Mouse (Mus musculus): ENCODE results near the gene Tmem161a. TPM values are rescaled to one million over a fixed set of nuclear protein-coding genes. Genes with fewer than 3 reads are reported as not detected.

The Tmem161a gene
- polyA plus RNA-seq, 1 experiment from 2014 or later, result 31.2 TPM

GRCm38 (mm10) chr8:70171240-70171639 lies 916 bp upstream of the Tmem161a start:
- H3K9me3 ChIP-seq (ENCODE audit: control insufficient read depth, low read length), result no peaks in the 10 kb centered on the region
- ATAC-seq (ENCODE audit: low FRiP score, low TSS enrichment) (no peak), DNase-seq (no peak)
- 91% methylated on average over 7 of the region's 7 CpGs for whole genome bisulfite sequencing
- no peak overlapping the region for H3K9ac ChIP-seq (replicated peaks; ENCODE audit: low read length)
- peaks cover 6% of the 10 kb centered on the region; the same call in 1 of the 2 replicates for H3K27me3 ChIP-seq (ENCODE audit: control insufficient read depth, insufficient read depth, low read length)
- H3K4me3 ChIP-seq (replicated peaks; ENCODE audit: low read depth, low read length), result no peak overlapping the region
- peaks cover 11% of the 10 kb centered on the region; the same call in 1 of the 2 replicates for H3K4me1 ChIP-seq (ENCODE audit: control insufficient read depth, insufficient read depth, low read length)
- H3K36me3 ChIP-seq (ENCODE audit: control insufficient read depth, insufficient read depth, low read length), result no peaks in the 10 kb centered on the region
- no peak overlapping the region for H3K4me2 ChIP-seq (ENCODE audit: low read length)
- H3K27ac ChIP-seq (replicated peaks; ENCODE audit: low read depth, low read length), result no peak overlapping the region

- Histone ChIP-seq H3K27ac (replicated peaks; ENCODE audit: low read depth, low read length) (no peak overlapping the region), H3K4me1 (ENCODE audit: control insufficient read depth, insufficient read depth, low read length) (peaks cover 8% of the 10 kb centered on the region; the same call in 1 of the 2 replicates), H3K36me3 (ENCODE audit: control insufficient read depth, insufficient read depth, low read length) (peaks cover 14% of the 10 kb centered on the region), H3K27me3 (ENCODE audit: control insufficient read depth, insufficient read depth, low read length) (no peaks in the 10 kb centered on the region), H3K4me3 (replicated peaks; ENCODE audit: low read depth, low read length) (no peak overlapping the region), H3K9ac (replicated peaks; ENCODE audit: low read length) (no peak overlapping the region), H3K4me2 (ENCODE audit: low read length) (peak overlapping the region; percentile 64; the same call in 1 of the 2 replicates), H3K9me3 (ENCODE audit: control insufficient read depth, low read length) (no peaks in the 10 kb centered on the region)
- DNase-seq (no peak), ATAC-seq (ENCODE audit: low FRiP score, low TSS enrichment) (no peak)
- WGBS, result 90% methylated on average over 5 of the region's 5 CpGs
These were observed 1.2 kb downstream of the Tmem161a start for GRCm38 (mm10) chr8:70173320-70173719.

GRCm38 (mm10) chr8:70174079-70174478 lies 1.9 kb downstream of the Tmem161a start:
- Histone ChIP-seq H3K27me3 (ENCODE audit: control insufficient read depth, insufficient read depth, low read length) (no peaks in the 10 kb centered on the region), H3K36me3 (ENCODE audit: control insufficient read depth, insufficient read depth, low read length) (peaks cover 21% of the 10 kb centered on the region), H3K4me3 (replicated peaks; ENCODE audit: low read depth, low read length) (no peak overlapping the region), H3K9me3 (ENCODE audit: control insufficient read depth, low read length) (no peaks in the 10 kb centered on the region), H3K9ac (replicated peaks; ENCODE audit: low read length) (no peak overlapping the region), H3K4me1 (ENCODE audit: control insufficient read depth, insufficient read depth, low read length) (peaks cover 8% of the 10 kb centered on the region; the same call in 1 of the 2 replicates), H3K27ac (replicated peaks; ENCODE audit: low read depth, low read length) (no peak overlapping the region), H3K4me2 (ENCODE audit: low read length) (no peak overlapping the region)
- WGBS, result 92% methylated on average over 7 of the region's 7 CpGs
- DNase-seq (no peak), ATAC-seq (ENCODE audit: low FRiP score, low TSS enrichment) (no peak)

DNA sequence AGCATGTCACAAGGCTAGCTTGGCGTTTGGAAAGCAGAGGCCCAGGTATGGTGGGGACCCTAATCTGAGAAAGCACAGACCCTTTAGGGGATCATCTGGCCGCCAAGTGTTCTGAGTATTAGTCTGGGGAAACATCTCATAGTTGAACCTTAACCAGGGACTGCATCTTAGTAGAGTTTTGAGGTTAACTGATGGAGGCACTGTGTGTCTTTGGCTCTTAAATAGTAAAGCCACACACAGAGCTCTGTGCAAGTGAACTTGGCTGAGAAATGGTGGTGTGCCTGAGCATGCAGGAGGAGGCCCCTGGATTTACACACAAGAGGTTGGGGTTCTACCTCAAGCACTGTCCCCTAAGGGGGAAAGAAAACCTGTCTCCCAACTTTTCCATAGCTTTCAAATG lies 6.1 kb downstream of the Tmem161a start:
- no peak overlapping the region for H3K9ac ChIP-seq (replicated peaks; ENCODE audit: low read length)
- no peak overlapping the region for H3K4me3 ChIP-seq (replicated peaks; ENCODE audit: low read depth, low read length)
- no peak for ATAC-seq (ENCODE audit: low FRiP score, low TSS enrichment)
- WGBS, result 88% methylated on average over 2 of the region's 2 CpGs
- no peak overlapping the region for H3K27ac ChIP-seq (replicated peaks; ENCODE audit: low read depth, low read length)
- no peak overlapping the region for H3K4me2 ChIP-seq (ENCODE audit: low read length)
- H3K4me1 ChIP-seq (ENCODE audit: control insufficient read depth, insufficient read depth, low read length), result no peaks in the 10 kb centered on the region
- no peak for DNase-seq
- H3K9me3 ChIP-seq (ENCODE audit: control insufficient read depth, low read length), result no peaks in the 10 kb centered on the region
- no peaks in the 10 kb centered on the region for H3K27me3 ChIP-seq (ENCODE audit: control insufficient read depth, insufficient read depth, low read length)
- H3K36me3 ChIP-seq (ENCODE audit: control insufficient read depth, insufficient read depth, low read length), result peaks cover 47% of the 10 kb centered on the region

DNA sequence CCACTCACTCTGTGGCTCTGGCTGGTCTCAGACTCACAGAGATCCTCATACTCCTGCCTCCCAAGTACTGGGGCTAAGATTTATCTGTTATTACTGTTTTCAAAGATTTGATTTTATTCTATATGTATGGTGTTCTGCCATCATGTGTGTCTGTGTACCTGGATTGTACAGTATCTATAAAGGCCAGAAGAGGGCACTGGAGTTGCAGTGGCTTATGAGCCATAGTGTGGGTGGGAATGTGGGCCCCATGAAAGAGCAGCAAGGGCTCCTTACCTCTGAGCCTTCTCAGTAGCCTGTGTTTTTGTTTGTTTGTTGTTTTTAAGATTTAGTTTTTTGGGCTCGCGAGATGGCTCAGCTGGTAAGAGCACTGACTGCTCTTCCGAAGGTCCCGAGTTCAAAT lies 6.9 kb downstream of the Tmem161a start:
- H3K9ac ChIP-seq (replicated peaks; ENCODE audit: low read length), result no peak overlapping the region
- H3K36me3 ChIP-seq (ENCODE audit: control insufficient read depth, insufficient read depth, low read length), result peaks cover 53% of the 10 kb centered on the region
- ATAC-seq (ENCODE audit: low FRiP score, low TSS enrichment) (no peak), DNase-seq (peak; percentile 19)
- H3K4me1 ChIP-seq (ENCODE audit: control insufficient read depth, insufficient read depth, low read length), result no peaks in the 10 kb centered on the region
- H3K9me3 ChIP-seq (ENCODE audit: control insufficient read depth, low read length), result no peaks in the 10 kb centered on the region
- no peak overlapping the region for H3K4me3 ChIP-seq (replicated peaks; ENCODE audit: low read depth, low read length)
- H3K27me3 ChIP-seq (ENCODE audit: control insufficient read depth, insufficient read depth, low read length), result no peaks in the 10 kb centered on the region
- 98% methylated on average over 4 of the region's 4 CpGs for WGBS
- no peak overlapping the region for H3K27ac ChIP-seq (replicated peaks; ENCODE audit: low read depth, low read length)
- no peak overlapping the region for H3K4me2 ChIP-seq (ENCODE audit: low read length)

DNA sequence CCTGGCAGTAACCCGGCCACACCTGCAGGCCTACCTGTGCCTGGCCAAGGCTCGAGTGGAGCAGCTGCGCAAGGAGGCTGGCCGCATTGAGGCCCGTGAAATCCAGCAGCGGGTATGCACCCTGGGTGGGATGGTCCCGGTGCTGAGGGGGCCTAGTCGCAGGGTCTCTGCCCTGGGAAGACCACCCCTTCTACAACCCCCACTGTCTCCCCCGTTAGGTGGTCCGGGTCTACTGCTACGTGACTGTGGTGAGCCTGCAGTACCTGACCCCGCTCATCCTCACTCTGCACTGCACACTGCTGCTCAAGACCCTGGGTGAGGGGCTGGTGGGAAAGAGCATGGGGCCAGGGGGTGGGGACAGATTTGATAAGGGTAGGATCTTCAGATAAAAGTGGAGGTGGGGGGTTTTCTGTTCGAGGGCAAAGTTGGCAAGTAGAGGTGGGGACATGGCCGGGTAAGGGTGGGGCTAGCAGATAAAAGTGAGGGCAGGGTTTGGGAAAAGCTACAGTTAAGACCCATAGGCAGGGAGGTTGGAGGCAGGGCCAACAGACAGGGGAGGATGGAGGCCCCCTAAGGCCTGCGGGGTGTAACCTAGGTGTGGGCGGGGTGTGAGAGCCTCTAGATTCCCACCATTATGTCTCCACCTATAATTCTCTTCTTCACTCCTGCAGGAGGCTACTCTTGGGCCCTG lies 9.2 kb downstream of the Tmem161a start:
- ATAC-seq (ENCODE audit: low FRiP score, low TSS enrichment), result no peak
- no peak for DNase-seq
- WGBS, result 92% methylated on average over 16 of the region's 16 CpGs
- no peaks in the 10 kb centered on the region for H3K4me1 ChIP-seq (ENCODE audit: control insufficient read depth, insufficient read depth, low read length)
- peaks cover 53% of the 10 kb centered on the region for H3K36me3 ChIP-seq (ENCODE audit: control insufficient read depth, insufficient read depth, low read length)
- H3K27me3 ChIP-seq (ENCODE audit: control insufficient read depth, insufficient read depth, low read length), result no peaks in the 10 kb centered on the region
- H3K9me3 ChIP-seq (ENCODE audit: control insufficient read depth, low read length), result no peaks in the 10 kb centered on the region
- H3K4me2 ChIP-seq (ENCODE audit: low read length), result no peak overlapping the region
- no peak overlapping the region for H3K4me3 ChIP-seq (replicated peaks; ENCODE audit: low read depth, low read length)
- H3K27ac ChIP-seq (replicated peaks; ENCODE audit: low read depth, low read length), result no peak overlapping the region
- H3K9ac ChIP-seq (replicated peaks; ENCODE audit: low read length), result no peak overlapping the region

- Histone ChIP-seq H3K4me2 (ENCODE audit: low read length) (no peak overlapping the region), H3K9ac (replicated peaks; ENCODE audit: low read length) (no peak overlapping the region), H3K27ac (replicated peaks; ENCODE audit: low read depth, low read length) (no peak overlapping the region), H3K4me3 (replicated peaks; ENCODE audit: low read depth, low read length) (no peak overlapping the region), H3K27me3 (ENCODE audit: control insufficient read depth, insufficient read depth, low read length) (no peaks in the 10 kb centered on the region), H3K36me3 (ENCODE audit: control insufficient read depth, insufficient read depth, low read length) (peaks cover 50% of the 10 kb centered on the region), H3K9me3 (ENCODE audit: control insufficient read depth, low read length) (no peaks in the 10 kb centered on the region), H3K4me1 (ENCODE audit: control insufficient read depth, insufficient read depth, low read length) (no peaks in the 10 kb centered on the region)
- 77% methylated on average over 2 of the region's 2 CpGs for WGBS
- DNase-seq, result no peak
- no peak for ATAC-seq (ENCODE audit: low FRiP score, low TSS enrichment)
These were observed 9.7 kb downstream of the Tmem161a start for GRCm38 (mm10) chr8:70181903-70182252.

GRCm38 (mm10) chr8:70183194-70183593 lies 11.0 kb downstream of the Tmem161a start:
- Histone ChIP-seq H3K27ac (replicated peaks; ENCODE audit: low read depth, low read length) (no peak overlapping the region), H3K27me3 (ENCODE audit: control insufficient read depth, insufficient read depth, low read length) (no peaks in the 10 kb centered on the region), H3K9ac (replicated peaks; ENCODE audit: low read length) (no peak overlapping the region), H3K36me3 (ENCODE audit: control insufficient read depth, insufficient read depth, low read length) (peaks cover 40% of the 10 kb centered on the region), H3K4me1 (ENCODE audit: control insufficient read depth, insufficient read depth, low read length) (no peaks in the 10 kb centered on the region), H3K9me3 (ENCODE audit: control insufficient read depth, low read length) (no peaks in the 10 kb centered on the region), H3K4me3 (replicated peaks; ENCODE audit: low read depth, low read length) (no peak overlapping the region), H3K4me2 (ENCODE audit: low read length) (no peak overlapping the region)
- ATAC-seq (ENCODE audit: low FRiP score, low TSS enrichment) (no peak), DNase-seq (no peak)
- 84% methylated on average over 4 of the region's 4 CpGs for whole genome bisulfite sequencing

DNA sequence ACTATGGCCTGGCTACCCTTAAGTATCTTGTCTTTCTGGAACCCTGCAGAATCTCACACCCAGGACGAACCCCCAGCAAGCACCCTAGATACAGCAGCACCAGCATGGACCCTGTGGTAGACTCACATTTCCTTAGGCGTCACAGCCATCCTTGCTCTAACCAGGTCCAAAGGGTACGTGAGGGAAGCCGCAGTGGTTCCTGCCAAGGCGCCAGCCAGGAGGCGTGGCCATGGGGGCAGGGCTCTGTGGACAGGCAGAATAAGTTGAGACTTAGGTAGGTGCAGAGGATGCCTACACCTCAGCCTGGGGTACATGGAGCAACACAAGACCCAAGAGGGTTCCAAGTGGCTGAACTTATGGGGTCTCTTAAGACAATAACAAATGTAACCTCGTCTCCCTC lies 16.6 kb downstream of the Tmem161a start:
- no peak overlapping the region for H3K4me3 ChIP-seq (replicated peaks; ENCODE audit: low read depth, low read length)
- peaks cover 3% of the 10 kb centered on the region; the same call in 1 of the 2 replicates for H3K36me3 ChIP-seq (ENCODE audit: control insufficient read depth, insufficient read depth, low read length)
- no peak overlapping the region for H3K4me2 ChIP-seq (ENCODE audit: low read length)
- H3K9ac ChIP-seq (replicated peaks; ENCODE audit: low read length), result no peak overlapping the region
- no peaks in the 10 kb centered on the region for H3K4me1 ChIP-seq (ENCODE audit: control insufficient read depth, insufficient read depth, low read length)
- no peaks in the 10 kb centered on the region for H3K27me3 ChIP-seq (ENCODE audit: control insufficient read depth, insufficient read depth, low read length)
- 70% methylated on average over 7 of the region's 7 CpGs for WGBS
- no peak for DNase-seq
- ATAC-seq (ENCODE audit: low FRiP score, low TSS enrichment), result no peak
- H3K27ac ChIP-seq (replicated peaks; ENCODE audit: low read depth, low read length), result no peak overlapping the region
- no peaks in the 10 kb centered on the region for H3K9me3 ChIP-seq (ENCODE audit: control insufficient read depth, low read length)
